Mouse (Mus musculus) olfactory bulb, adult 2 months (tissue): Measurements from ENCODE around the gene Asz1. TPM values are rescaled to one million over a fixed set of nuclear protein-coding genes. Genes with fewer than 3 reads are reported as not detected.

ENCODE experiments used
- H3K27ac ChIP-seq: fragments of 200-500 bp; 2 replicates; pipeline ENCODE4 v1.5.1; 2012; ENCODE audit warnings: low read depth, low read length; ENCODE audit not compliant: insufficient read depth
- H3K4me1 ChIP-seq: fragments of 200-500 bp; 2 replicates; pipeline ENCODE4 v1.6.1; 2012; ENCODE audit warnings: low read length; ENCODE audit not compliant: control insufficient read depth, insufficient read depth
- H3K4me3 ChIP-seq: fragments of 200-500 bp; 2 replicates; pipeline ENCODE4 v1.5.1; 2012; ENCODE audit warnings: mild to moderate bottlenecking, low read depth, low read length, moderate library complexity; ENCODE audit not compliant: insufficient read depth
- CTCF ChIP-seq: fragments of 200-500 bp; IDR thresholded peaks from 2 replicates; pipeline ENCODE4 v1.5.1; 2012; ENCODE audit warnings: low read depth, mild to moderate bottlenecking, low read length, moderate library complexity; ENCODE audit not compliant: insufficient read depth
- POLR2A ChIP-seq: fragments of 200-500 bp; IDR thresholded peaks from 2 replicates; pipeline ENCODE4 v1.6.1; 2012; ENCODE audit warnings: mild to moderate bottlenecking, low read depth, low read length, moderate library complexity; ENCODE audit not compliant: insufficient read depth
- WGBS: fragments of 180-500 bp; shearing (Covaris S2); methylation state at CpG from one replicate; pipeline ENCODE4 v1.1.7; 2018; 5-methylcytosine and 5-hydroxymethylcytosine counted together
- polyA plus RNA-seq: library from polyadenylated mRNA; stranded (reverse); fragments of >200 nt; gene quantifications from 2 replicates; pipeline ENCODE4 v1.2.4, GENCODE M21; 2012; ENCODE audit warnings: low replicate concordance; ENCODE audit not compliant: missing spikeins, insufficient read depth, insufficient read length

Gene Asz1
- polyA plus RNA-seq, 1 experiment: not detected

DNA sequence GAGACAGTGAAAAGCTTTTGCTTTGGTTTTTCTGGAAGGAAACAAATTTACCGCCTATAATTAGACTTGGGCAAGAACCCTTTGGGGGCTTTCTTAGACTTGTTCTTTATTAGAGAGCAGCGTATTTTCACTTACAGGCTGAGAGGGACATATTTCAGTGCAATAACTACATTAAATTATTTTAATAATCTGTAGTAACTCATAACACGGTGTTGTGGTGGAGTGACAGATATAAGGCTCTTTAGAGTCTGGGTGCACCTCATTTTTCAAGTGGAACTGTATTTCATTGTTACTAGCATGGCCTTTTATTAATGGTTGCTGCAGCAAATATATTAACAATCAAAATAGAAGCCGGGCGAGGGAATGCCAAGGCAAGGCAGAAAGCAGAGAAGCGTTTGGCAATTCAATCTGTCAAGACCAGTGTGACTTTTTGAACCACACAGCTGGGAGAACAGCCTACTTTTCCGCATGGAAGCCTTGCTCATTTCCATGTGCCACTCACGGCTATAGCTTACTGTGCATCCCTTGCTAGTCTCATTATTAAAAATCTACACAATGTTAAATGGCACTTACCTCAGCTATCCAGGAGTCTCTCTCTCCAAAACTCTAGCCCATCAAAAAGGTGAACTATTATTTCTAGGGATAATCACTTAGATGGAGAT, 84.6 kb downstream of the Asz1 start:
- H3K4me1 ChIP-seq: no peaks in the 10 kb centered on the region
- H3K27ac ChIP-seq: no peak overlapping the region
- WGBS: 71% methylated on average over 8 of the region's 8 CpGs
- H3K4me3 ChIP-seq: no peak overlapping the region
- TF ChIP-seq POLR2A (no peak), CTCF (no peak)

DNA sequence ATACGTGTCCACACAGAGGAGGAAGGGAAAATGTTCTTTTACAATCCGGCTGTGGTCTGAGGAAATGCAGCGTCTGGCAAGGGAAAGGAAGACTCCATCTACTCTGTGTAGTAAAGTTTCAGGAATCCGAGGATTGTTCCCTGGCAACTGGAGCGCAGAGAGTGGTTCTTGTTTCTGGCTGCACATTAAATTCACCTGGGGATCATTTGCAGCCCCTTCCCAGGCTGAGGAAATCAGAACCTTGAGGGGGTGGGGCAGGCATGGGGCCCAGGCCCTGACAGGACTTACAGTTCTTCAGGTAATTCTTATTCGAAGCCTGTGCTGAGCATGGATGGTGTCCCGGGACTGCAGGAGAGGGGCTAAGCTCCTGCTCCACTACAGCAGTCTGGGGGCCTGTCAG, 95.5 kb downstream of the Asz1 start:
- H3K4me3 ChIP-seq: no peak overlapping the region
- no peak overlapping the region for H3K27ac ChIP-seq
- WGBS: 78% methylated on average over 7 of the region's 7 CpGs
- no peaks in the 10 kb centered on the region for H3K4me1 ChIP-seq
- no peak for TF ChIP-seq POLR2A
- TF ChIP-seq CTCF: no peak

DNA sequence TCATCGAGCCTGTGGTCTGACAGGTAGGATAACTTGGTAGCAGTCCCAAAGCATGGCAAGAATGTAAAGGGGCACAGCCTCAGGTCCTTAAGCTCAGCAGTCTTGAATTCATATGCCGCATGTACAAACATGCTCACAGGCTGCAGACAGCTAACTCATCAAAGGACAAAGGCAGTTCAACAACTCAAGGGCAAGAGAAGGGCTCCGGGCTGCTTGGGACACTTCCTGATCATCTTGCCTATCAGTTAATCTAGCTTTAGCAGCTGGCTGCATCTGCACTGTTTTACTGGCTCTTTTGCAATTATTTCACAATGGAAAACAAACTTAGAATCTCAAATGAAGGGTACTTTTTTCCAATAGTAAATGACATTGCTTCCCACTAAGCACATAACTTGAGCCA, 101.5 kb downstream of the Asz1 start:
- WGBS: 85% methylated on average over 3 of the region's 3 CpGs
- no peak overlapping the region for H3K27ac ChIP-seq
- H3K4me1 ChIP-seq: no peaks in the 10 kb centered on the region
- H3K4me3 ChIP-seq: no peak overlapping the region
- TF ChIP-seq POLR2A (no peak), CTCF (no peak)

DNA sequence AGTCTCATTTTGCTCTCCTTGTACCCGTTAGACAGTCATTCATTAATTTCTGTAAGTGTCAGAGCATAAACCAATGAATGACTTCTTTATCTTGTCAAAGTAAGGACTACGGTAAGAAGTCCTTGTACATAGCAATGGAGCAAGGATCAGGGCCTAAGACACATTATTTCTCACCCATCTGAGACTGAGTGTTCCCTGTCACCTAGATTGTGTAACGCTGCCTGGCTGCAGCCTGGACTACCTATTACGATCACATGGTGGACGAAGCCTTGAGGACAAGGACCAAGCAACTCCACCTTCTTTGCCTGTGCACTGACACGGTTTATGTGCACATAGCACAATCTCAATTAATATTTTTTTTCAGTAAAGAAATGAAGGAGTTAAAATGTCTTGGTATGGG, 106.8 kb downstream of the Asz1 start:
- H3K27ac ChIP-seq: no peak overlapping the region
- 92% methylated on average over 6 of the region's 6 CpGs for whole genome bisulfite sequencing
- no peak for TF ChIP-seq CTCF
- TF ChIP-seq POLR2A: no peak
- H3K4me1 ChIP-seq: no peaks in the 10 kb centered on the region
- H3K4me3 ChIP-seq: no peak overlapping the region

Other genes starting within 250 kb of the Asz1 start
- gene Wnt2, start 78.5 kb downstream of the Asz1 start, polyA plus RNA-seq: not detected in 2 replicates
- gene Cftr, start 61.6 kb upstream of the Asz1 start, polyA plus RNA-seq: not detected in 2 replicates